Mouse (Mus musculus) megakaryocyte, embryonic 14.5 days (primary cell): ENCODE measurements around the gene Pde6d.

Experiments used
- FLI1 ChIP-seq: IDR thresholded peaks from 2 replicates; pipeline ENCODE4 v1.6.1; 2012; ENCODE audit warnings: low read length, inconsistent platforms, mixed read lengths
- GATA1 ChIP-seq: IDR thresholded peaks from 3 replicates; pipeline ENCODE4 v1.6.1; 2012; ENCODE audit warnings: mixed read lengths, low read length, inconsistent platforms, borderline replicate concordance

DNA sequence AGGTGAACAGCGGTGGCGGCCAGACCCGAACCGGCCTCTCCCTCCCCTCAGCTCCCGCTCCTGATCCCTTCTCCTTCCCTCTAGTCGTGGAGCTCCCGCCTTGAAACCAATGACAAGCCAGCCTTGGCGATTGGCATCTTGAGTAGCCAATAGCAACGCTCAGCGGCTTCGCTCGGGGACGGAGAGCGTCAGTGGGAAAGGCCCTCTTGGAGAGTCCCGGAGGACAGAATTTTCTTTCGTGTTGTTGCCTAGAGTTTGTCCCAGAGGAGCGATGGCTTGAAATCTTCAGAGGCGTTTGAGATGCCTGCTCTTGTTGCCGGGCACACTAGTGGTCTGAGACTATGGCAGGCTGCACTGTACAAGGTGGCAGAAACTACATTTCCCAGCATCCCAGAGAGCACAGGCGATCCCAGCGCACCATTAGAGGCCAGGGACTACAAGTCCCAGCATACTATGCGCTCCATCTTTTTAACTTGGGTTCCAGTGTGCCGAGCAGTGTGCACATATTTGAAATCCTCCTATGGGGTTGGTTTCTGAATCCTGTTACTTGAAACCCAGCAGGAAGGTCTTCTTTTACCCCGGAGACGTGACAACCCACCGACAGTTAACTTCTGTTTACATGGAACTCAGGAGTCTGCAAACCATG, at the start of gene Pde6d, which contains the start of gene Cops7b:
- no peak for TF ChIP-seq FLI1
- no peak for TF ChIP-seq GATA1
